Mouse (Mus musculus): ENCODE results near the gene Sun1.
A peak's percentile ranks its signal among the peaks of the same experiment; 100 is the strongest.

Gene Sun1

DNA sequence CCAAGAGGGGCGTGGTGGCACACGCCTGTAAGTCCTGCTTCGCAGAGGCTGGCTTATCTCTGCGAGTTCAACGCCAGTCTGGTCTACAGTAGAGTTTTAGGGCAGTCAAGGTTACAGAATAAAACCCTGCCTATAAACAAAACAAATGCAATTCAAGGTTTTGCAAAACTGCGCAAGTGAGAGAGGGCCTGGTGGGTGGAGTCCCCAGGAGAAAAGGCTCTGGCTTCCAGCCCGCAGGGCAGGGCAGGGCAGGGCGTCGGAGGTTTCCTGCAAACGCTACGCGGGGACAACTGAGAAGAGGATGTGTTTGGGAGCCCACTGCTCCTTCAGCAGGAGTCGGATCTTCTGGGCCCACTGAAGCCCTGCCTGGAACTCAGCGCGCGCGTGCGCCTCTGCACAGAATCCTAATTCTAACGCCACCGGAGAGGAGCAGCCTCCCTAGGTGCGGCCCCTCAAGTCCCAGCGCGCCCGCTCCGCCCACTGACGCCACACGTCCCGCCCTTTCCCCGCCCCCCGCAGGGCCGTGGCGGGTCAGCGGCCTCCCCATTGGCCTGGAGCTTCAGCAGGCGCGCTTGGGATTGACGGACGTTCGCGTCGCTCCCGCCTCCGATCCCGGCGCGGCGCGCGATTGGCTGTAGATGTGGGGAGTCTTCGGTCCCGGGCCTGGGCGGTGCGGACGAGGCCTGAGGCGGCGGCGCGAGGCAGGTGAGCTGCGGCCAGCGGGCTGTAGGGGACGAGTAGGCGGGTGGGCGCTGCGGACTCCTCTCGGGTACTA, at the start of gene Sun1:
Gene Sun1, plus strand, starts transcription at position 643 of the 775 bp plus-strand sequence.
- DNase-seq (ENCODE audit: low read depth, low spot score): peak; percentile 98

DNA sequence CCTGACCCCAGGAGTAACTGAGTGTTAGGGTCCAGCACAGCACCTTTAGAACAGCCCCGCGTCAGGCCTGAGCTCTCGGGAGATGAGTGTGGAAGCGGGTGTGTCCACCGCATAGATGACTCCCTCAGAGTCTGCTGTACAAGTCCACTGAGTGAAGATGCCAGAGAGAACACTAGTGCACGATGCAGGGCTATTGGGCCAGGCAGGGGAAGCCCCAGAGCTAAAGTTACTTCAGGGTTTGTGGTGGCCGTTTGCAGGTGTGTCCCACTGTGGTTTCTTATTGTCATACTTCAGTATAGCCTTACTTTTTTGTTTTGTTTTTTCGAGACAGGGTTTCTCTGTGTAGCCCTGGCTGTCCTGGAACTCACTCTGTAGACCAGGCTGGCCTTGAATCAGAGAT, 39.5 kb upstream of the Sun1 start:
- DNase-seq (ENCODE audit: low read depth, low spot score): no peak

DNA sequence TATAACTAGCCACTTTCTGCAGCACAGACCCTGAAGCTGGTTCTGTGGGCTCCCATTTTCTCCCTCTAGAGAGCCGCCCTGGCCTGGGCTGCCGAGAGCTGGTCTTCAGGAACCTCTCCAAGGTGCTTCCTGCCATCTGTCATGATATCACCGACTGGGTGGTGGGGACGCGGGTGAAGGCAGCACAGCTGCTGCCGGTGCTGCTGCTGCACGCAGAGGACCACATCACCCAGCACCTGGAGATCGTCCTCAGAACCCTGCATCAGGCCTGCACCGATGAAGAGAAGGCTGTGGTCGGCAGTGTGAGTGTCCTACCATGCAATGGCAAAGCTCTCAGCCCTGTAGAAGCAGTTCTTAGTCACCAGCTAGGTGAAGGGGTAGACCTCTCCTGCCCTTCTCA, 38.8 kb upstream of the Sun1 start:
- no peak for DNase-seq (ENCODE audit: low read depth, low spot score)

DNA sequence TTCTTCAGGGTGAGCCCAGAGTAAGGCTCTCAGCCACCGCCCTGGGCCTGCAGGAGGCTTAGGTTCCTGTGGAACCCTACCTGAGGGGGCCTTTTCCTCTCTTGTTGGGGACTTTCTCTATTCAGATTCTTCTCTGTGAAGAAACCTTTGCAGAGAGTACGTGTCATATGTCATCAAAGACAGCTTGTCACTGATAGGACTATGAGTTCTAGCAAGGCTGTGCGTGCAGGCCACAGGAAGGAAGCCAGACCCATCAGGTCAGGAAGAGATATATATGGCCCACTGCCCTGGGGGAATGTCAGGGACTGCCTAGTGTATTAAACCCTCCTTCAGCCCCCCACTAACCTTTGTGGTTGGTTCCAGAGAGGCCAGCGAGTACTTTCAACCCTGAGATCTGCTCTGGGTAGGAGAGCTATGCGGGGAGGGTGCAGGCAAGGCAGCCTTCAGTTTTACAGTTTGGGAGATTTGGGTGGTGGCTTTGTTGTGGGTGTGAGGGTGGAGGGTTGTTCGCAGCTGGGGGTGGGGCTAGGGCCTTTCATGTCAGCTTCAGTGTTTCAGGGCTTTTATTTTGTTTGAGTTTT, 33.6 kb upstream of the Sun1 start:
- DNase-seq (ENCODE audit: low read depth, low spot score): peak; percentile 57

DNA sequence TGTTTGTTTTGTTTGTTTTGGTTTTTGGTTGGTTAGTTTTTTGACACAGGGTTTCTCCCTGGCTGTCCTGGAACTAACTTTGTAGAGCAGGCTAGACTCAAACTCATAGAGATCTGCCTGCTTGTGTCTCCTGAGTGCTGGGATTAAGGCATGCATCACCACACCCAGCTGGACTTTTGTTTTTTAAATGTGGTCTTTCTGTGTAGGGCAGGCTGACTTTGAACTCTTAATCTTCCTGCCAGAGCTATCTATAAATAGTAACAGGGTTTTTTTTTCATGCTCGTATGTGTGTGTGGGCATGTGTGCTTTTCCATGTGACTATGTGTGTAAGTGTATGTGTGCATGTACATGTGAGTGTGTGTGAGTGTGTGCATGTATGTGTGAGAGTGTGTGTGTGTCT, 32.9 kb upstream of the Sun1 start:
- peak; percentile 91 for DNase-seq (ENCODE audit: low read depth, low spot score)

DNA sequence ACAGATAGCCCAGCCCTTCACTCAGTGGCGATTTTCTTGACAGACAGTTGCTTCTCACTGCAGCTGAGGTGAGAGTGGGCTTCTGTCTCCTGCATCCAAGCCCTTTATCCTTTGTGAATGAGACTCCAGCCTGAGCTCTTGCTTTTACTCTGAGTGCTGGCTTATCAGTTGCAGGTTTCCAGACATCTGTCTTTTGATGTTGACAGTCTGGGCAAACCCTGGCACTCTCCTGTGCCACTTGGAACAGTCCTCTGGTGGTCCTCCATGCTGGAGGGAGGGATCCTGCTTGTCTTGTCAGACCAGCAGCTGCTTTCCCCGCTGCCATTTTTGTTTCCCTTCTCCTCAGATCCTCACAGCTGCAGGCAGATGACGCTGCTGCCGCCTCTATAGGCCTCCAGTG, 28.5 kb upstream of the Sun1 start:
- DNase-seq (ENCODE audit: low read depth, low spot score): no peak

DNA sequence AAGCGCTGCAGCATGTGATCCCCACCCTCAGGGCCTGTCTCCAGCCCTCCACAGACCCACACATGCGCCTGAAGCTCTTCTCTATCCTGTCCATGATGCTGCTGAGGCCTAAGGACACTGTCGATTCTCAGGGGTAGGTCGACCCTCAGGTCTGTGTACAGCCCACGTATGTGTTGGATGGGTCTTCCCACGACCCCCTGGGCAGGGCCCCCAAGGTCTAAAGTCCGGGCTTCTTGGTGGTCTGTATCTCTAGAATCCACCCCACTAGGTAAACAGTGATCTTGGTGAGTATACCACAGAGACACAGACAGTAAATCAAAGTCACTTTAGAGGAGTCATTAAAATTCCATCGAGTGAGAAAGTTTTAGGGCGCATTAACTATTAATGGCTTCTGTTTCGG, 26.3 kb upstream of the Sun1 start:
- DNase-seq (ENCODE audit: low read depth, low spot score): no peak

DNA sequence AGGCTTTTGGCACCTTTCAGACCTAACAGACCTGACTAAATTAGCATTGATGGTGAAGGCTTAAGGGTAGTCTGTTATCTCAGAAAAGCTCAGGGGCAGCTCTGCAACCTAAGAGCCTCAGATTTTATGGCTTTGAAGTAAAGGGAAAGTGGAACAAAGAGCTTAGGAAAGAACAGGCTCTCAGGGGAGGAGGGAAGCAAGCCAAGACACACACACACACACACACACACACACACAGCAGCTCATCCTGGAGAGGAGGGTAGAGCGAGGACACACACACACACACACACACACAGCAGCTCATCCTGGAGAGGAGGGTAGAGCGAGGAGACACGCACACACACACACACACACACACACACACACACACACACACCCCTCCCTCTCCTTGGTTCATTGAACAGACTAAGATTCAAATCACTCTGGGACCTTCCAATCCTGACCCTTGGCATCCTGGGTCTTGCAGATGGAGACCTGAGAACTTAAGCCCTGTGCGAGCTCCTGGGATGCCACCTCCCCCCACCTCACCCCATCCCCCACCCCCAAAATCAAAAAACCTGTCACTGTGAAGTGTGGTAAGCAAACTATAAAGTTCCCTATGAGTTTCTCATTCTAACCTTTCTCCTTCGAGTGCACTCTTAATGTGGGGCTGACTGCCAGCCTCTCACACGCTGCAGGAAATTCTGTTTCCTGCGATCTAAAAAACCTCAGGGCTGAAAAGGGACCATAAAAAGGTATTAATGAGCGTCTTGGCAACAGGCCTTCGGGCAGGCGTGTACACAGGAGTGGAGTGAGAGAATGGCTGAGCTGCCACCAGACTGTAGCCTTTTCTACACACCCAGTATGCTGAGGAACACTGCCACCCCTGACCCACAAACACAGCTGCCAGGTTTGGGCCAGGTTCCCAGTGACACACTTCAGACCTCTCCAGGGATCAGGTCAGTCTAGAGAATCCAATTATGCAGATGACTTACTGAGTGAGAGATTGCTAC, 25.6 kb upstream of the Sun1 start:
- no peak for DNase-seq (ENCODE audit: low read depth, low spot score)

DNA sequence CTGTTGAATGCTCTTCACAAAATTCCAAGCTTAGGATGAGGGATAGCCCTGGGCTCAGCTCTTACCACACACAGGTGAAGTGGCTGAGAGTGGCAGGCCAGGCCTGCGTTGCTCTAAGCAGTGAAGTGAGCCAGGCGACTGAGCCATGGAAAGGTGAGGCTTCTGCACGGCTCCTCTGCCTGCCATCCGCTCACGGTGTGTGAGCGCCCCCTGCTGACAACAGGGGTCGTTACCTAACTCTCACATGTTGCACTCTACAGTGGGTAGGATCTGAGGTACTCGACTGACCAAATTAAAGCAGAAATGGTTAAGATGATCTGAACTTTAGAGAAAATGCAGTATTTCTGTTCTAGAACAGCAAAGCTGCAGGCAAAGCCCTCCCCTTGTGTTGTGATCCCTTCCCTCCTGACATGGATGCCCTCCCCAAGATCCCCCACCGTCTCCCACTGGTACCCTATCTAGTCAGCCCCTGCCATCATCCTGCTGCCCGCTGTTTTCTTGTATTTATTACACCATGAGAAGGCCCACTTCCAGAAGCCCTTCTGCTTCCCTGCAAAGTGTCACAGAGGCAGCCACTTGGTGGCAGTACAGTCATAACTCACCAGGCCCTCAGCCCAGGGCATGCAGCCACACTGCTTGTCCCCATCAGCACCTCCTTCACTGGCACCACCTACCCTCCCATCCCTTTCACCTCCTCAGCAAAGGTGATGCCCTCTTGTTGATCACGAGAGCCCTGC, 21.4 kb upstream of the Sun1 start:
- peak; percentile 74 for DNase-seq (ENCODE audit: low read depth, low spot score)

DNA sequence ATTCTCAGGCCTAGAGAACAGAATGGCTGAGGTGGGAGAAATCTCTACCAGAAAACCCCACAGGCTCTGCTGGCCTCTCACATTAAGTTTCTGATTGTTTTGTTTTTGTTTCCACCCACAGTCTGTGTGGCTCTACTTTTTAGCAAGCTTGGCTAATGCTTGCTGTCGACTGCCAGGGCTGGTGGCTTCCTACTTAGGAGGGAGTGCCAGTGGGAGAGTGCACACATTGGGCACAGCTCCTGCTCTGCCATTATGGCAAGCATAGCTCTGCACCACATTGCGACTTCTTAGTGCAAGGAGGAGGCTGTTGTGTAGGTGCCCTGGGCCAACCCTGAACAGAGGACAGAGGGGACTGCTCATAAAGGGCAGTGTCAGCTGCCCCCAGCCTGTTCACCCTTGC, 17.3 kb upstream of the Sun1 start:
- DNase-seq (ENCODE audit: low read depth, low spot score): no peak

DNA sequence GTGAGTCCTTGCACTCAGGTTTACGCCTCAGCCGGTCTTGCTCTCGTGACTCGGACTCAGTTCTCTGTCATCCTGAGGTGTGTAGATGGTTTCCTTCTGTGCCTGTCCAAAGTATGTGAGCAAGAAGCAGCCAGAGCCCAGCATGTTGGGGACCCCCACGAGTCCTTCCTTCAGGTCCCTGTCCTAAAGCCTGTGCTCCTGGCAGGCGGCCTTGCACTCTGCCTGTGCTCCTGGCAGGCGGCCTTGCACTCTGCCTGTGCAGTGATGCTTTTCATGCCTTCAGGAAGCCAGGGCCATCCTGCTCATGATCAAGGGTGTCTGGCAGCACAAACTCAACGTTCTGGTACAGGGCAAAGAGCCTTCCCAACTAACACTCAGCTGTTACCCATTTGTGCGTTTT, 16.8 kb upstream of the Sun1 start:
- no peak for DNase-seq (ENCODE audit: low read depth, low spot score)

DNA sequence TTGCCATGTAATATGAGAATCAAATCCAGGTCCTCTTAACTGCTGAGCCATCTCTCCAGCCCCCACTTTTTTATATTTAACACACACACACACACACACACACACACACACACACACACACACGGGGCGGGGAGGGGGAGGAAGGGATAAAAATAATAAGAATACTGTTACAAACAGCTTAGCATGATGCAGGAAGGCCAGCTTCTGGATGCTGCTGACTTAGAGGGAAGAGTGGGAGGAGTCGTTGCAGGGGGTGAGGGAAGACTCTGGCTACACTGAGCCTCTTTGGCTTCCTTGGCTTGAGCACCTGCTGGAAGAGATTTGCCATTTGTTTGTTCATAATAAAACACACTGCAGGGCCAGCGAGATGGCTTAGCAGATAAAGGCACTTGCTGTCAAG, 15.5 kb upstream of the Sun1 start:
- DNase-seq (ENCODE audit: low read depth, low spot score): no peak

DNA sequence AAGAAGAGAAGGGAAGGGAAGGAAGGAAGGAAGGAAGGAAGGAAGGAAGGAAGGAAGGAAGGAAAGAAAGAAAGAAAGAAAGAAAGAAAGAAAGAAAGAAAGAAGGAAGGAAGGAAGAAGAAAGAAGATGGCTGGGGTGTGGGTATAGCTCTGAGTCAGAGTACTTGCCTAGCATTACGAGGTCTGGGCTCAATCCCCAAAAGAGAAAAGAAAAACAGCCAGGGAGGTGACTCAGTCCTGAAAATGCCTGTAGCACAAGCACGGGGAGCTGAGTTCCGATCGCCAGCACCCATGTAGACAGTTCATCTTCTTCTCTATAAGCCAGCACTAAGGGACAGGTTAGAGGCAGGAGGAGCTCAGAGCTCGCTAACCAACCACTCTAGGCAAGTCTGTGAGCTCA, 10.7 kb upstream of the Sun1 start:
- no peak for DNase-seq (ENCODE audit: low read depth, low spot score)

DNA sequence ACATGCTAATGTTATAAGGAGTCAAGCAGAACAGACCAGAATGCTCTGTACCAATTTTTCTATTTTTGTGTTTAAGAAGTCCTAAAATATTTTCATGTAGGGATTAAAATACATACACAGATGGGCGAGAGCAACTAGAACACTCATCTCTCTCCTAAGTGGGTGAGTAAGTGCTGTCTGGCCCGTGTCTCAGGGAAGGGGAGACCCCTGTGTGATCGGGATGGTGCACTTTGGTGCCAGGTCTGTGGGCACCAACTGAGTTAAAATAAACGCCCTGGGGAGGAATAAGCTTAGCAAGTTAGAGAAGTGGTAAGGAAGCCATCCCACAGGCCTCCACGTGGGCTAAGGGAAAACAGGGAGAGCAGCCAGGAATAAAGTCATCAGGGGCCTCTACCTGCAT, 9.5 kb upstream of the Sun1 start:
- DNase-seq (ENCODE audit: low read depth, low spot score): no peak

DNA sequence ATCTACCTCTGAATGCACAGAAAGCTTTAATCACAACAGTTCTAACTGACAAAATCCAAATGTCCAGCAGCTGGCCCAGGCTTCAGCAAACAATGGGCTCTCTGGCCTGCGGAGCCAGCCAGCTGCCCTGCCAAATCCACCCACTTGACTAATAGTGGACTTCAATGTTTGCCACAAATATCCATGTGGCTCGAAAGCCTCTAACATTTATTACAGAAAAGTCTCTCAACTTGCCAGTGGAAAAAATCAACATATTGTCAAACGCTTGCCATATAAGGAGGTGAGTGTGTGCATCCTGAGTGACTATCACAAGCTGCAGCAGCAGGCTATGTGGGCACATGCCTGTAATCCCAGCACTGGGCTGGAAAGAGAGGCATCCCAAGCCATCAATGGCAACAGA, 1.7 kb upstream of the Sun1 start:
- DNase-seq (ENCODE audit: low read depth, low spot score): no peak

DNA sequence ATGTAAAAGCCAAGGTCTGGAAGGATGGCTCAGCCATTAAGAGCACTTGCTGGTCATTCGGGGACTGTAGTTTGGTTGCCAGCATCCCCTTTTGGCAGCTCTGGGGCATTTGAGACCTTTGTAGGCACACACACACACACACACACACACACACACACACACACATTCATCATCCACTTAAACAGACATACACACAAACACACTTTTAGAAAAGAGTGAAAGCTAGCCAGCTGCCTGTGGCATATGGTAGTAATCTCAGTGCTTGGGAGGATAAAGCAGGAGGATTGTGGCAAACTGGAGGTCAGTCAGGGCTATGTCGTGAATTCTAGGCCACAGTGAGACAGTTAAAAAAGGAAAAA, 822 bp upstream of the Sun1 start:
- no peak for DNase-seq (ENCODE audit: low read depth, low spot score)

DNA sequence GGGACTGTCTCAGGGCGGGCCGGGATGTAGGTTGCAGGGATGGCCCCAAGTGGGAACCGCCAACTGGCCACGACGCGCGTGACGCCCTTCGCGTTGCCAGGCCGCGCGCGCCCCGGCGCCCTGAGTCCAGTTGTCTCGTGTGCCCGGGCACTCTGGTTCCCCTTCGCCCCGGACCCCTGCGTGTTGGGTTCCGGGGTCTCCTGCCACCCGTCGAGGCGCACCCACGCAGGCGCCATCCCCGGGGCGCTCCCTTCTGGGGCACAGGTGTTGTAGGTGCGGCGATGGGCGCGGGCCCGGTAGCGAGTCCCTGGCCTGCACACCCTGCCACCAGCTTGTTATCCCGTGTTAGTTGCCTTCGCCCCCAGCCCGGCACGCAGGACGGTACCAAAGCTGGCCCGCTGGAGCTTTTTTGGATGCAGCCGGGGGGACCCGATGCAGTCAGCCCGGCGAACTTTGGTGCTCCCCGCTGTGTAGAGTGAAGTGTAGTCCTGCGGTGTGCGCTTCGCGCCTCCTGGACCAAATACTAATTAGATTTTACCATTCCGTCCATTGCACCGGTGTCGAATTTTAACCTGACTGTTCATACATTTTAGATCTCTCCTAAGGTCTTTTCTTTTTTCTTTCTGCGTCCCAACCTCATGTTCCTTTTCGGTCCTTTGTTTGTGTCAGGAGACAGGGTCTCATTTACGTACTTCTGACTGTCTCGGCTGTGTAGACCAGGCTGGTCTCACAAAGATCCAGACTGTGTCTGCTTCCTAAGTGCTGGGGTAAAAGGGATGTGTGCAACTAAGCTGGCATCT, 533 bp downstream of the Sun1 start:
- DNase-seq (ENCODE audit: low read depth, low spot score): no peak

DNA sequence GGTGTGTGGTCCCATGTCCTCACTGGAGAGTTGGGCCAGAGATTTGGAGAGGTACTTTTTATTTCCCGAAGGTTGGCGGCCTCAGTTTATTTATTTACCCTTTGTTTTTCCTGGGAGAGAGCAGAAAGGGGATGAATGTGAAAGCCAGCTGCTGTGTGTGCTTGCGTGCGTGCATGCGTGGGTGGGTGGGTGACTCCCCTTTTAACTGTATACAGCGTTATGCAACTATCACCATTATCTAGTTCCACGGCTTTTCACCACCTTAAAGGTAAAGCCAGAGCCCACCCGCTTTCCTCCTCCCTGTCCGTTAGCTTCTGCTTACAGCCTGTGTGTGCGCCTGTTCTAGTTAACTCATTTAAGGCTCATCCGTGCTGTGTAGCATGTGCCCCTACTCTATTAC, 1.7 kb downstream of the Sun1 start:
- DNase-seq (ENCODE audit: low read depth, low spot score): no peak

DNA sequence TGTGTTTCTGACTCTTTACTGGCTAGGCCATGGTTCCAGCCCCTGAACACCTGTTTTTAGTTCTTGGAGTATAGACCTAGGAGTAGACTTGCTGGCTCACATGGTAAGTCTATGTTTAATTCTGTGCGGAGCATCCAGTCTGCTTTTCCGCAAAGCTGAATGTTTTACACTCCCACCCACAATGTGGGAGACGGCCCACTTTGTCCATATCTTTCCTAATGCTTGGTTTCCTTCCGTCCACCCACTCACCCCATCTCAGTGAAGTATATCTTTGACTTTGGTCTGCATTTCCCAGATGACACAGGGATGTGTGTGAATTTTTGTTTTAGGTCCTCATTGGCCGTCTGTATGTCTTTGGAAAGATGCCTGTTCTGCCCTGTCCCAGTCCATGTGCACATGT, 2.9 kb downstream of the Sun1 start:
- no peak for DNase-seq (ENCODE audit: low read depth, low spot score)

DNA sequence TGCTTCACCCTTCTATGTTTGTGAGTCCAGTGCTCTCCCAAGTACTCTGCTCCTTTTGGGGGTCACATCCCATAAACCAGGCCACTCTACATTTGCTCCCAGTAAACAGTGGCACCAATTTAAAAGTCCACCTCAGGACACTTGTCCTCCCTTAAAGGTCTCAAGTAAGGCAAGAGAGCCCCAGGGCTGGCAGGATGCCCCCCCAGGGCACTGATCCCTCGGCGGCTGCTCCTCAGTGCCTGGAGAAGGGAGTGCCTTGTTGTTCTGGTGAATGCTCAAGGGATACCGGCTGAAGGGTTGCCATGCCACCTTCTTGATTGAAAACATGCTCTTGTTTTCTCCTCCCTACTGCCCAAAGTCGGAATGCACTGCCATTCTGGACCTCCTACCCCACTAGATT, 5.6 kb downstream of the Sun1 start:
- no peak for DNase-seq (ENCODE audit: low read depth, low spot score)

DNA sequence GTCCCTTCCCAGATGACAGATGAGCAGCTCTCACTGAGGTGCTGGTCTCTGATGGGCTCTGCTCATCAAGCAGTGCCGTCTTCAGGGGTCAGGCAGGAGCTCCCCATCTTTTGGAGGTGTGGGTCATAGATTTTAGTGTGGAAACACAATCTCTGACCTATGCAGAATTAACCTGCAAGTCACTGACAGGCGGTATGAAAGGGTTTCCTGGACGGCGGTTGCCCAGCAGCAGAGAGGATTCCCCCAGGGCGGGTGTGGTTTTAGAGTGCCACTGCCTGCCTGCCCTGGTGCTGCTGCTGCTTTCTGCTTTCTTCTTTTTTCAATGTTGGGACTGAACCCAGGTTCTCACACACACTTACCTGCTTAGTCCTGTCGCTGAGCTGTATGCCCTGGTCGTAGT, 6.1 kb downstream of the Sun1 start:
- no peak for DNase-seq (ENCODE audit: low read depth, low spot score)
